Mouse (Mus musculus) urinary bladder, postnatal 25 days (tissue): ENCODE measurements around the gene Scap.

ENCODE experiments used
- DNase-seq: peaks from one replicate; pipeline ENCODE4 v3.0.0; 2022; ENCODE audit warnings: low spot score

Gene Scap

GRCm38 (mm10) chr9:110333135-110333895 is at the start of gene Scap:
Gene Scap (plus strand): TSS chr9:110333288.
- peak; percentile 99 for DNase-seq

- DNase-seq = no peak
Observed at GRCm38 (mm10) chr9:110284075-110284697, 48.9 kb upstream of the Scap start.

- DNase-seq = no peak
Observed at GRCm38 (mm10) chr9:110287321-110287924, 45.7 kb upstream of the Scap start.

- DNase-seq = no peak
Observed at GRCm38 (mm10) chr9:110293254-110293718, 39.8 kb upstream of the Scap start.

GRCm38 (mm10) chr9:110293873-110294415 is 39.1 kb upstream of the Scap start:
- no peak for DNase-seq

GRCm38 (mm10) chr9:110294786-110295185 is 38.3 kb upstream of the Scap start:
- DNase-seq = no peak

GRCm38 (mm10) chr9:110296867-110297627 is 36.0 kb upstream of the Scap start:
- DNase-seq = peak; percentile 77

- no peak for DNase-seq
Observed at GRCm38 (mm10) chr9:110304516-110304915, 28.6 kb upstream of the Scap start.

GRCm38 (mm10) chr9:110304969-110305651 is 28.0 kb upstream of the Scap start, which contains the start of gene Elp6:
Gene Elp6 (plus strand): TSS chr9:110305173.
- DNase-seq = peak; percentile 83

GRCm38 (mm10) chr9:110306371-110306770 is 26.7 kb upstream of the Scap start:
- no peak for DNase-seq

- DNase-seq = no peak
Observed at GRCm38 (mm10) chr9:110314706-110315105, 18.4 kb upstream of the Scap start.

GRCm38 (mm10) chr9:110315410-110315809 is 17.7 kb upstream of the Scap start:
- no peak for DNase-seq

GRCm38 (mm10) chr9:110315904-110316303 is 17.2 kb upstream of the Scap start:
- DNase-seq = no peak

GRCm38 (mm10) chr9:110316503-110316902 is 16.6 kb upstream of the Scap start:
- DNase-seq = no peak

GRCm38 (mm10) chr9:110320769-110321168 is 12.3 kb upstream of the Scap start:
- DNase-seq = no peak

- no peak for DNase-seq
Observed at GRCm38 (mm10) chr9:110322972-110323371, 10.1 kb upstream of the Scap start.

GRCm38 (mm10) chr9:110324181-110324580 is 8.9 kb upstream of the Scap start:
- DNase-seq = no peak

- DNase-seq = no peak
Observed at GRCm38 (mm10) chr9:110328178-110328577, 4.9 kb upstream of the Scap start.

GRCm38 (mm10) chr9:110328946-110329630 is 4.0 kb upstream of the Scap start:
- no peak for DNase-seq

GRCm38 (mm10) chr9:110329655-110330054 is 3.4 kb upstream of the Scap start:
- no peak for DNase-seq

GRCm38 (mm10) chr9:110330341-110330740 is 2.7 kb upstream of the Scap start:
- no peak for DNase-seq
